Mouse (Mus musculus): ENCODE data around the gene Rps27a.
A peak's percentile ranks its signal among the peaks of the same experiment; 100 is the strongest.

- TF ChIP-seq KAT2A (conservative IDR thresholded peaks at IDR 0.05; ENCODE audit: low read depth, low read length) (no peak), GATA1 (IDR thresholded peaks at IDR 0.05; ENCODE audit: low read depth, low read length) (no peak; the same call in 1 of the 2 replicates), MAZ (IDR thresholded peaks at IDR 0.05; ENCODE audit: low read depth, low read length) (no peak), CTCF (IDR thresholded peaks at IDR 0.05 in 2 of 3, conservative IDR thresholded peaks at IDR 0.05 in 1 of 3; ENCODE audit: control insufficient read depth in 1 of 3, insufficient read depth in 1 of 3, low read depth in 2 of 3, low read length in 3 of 3, poor library complexity in 1 of 3, severe bottlenecking in 1 of 3) (no peak), EP300 (IDR thresholded peaks at IDR 0.05; ENCODE audit: low read depth in 1 of 2, low read length in 2 of 2) (peak; percentile 50 to 59; a peak in 3 of 4 replicates), POLR2A (IDR thresholded peaks at IDR 0.05; ENCODE audit: control insufficient read depth in 1 of 2, insufficient read depth in 1 of 2, low read depth in 1 of 2, low read length in 2 of 2, poor library complexity in 1 of 2) (no peak), HCFC1 (IDR thresholded peaks at IDR 0.05; ENCODE audit: low read depth, low read length) (peak; percentile 75), ZC3H11A (IDR thresholded peaks at IDR 0.05; ENCODE audit: low read depth, low read length) (no peak), RAD21 (IDR thresholded peaks at IDR 0.05; ENCODE audit: low read depth, low read length) (no peak; the same call in 1 of the 2 replicates), E2F4 (IDR thresholded peaks at IDR 0.05; ENCODE audit: borderline replicate concordance, low read depth, low read length) (no peak), USF1 (IDR thresholded peaks at IDR 0.05; ENCODE audit: low read depth, low read length) (no peak), SMC3 (IDR thresholded peaks at IDR 0.05; ENCODE audit: low read depth, low read length) (no peak), JUND (IDR thresholded peaks at IDR 0.05; ENCODE audit: low read depth, low read length) (no peak)
Observed at GRCm38 (mm10) chr11:29549425-29549778, 1.5 kb upstream of the Rps27a start.
